Mouse (Mus musculus) midbrain, embryonic 14.5 days (tissue): ENCODE data around the gene Coil. TPM values are rescaled to one million over a fixed set of nuclear protein-coding genes. Genes with fewer than 3 reads are reported as not detected.
A peak's percentile ranks its signal among the peaks of the same experiment; 100 is the strongest.

ENCODE experiments used
- ATAC-seq: fragments of 200-750 bp; cut with Nextera tagmentation; 2 replicates; pipeline ENCODE4 v1.8.0; 2017; ENCODE audit warnings: moderate number of reproducible peaks, moderate library complexity; ENCODE audit not compliant: low FRiP score, low TSS enrichment
- DNase-seq: peaks from one replicate; pipeline ENCODE4 v3.0.0-alpha.2; 2015
- H3K27ac ChIP-seq: fragments of 300-500 bp; sonication (generic); replicated peaks from 2 replicates; pipeline ENCODE4 v1.5.1; 2014; ENCODE audit warnings: mild to moderate bottlenecking, low read depth, low read length, moderate library complexity
- H3K27me3 ChIP-seq: fragments of 300-500 bp; sonication (generic); 2 replicates; pipeline ENCODE4 v1.6.1; 2014; ENCODE audit warnings: low read length, control low read depth, mixed read lengths; ENCODE audit not compliant: control insufficient read depth, insufficient read depth
- H3K36me3 ChIP-seq: fragments of 300-500 bp; sonication (generic); 2 replicates; pipeline ENCODE4 v1.6.1; 2014; ENCODE audit warnings: low read length, control low read depth; ENCODE audit not compliant: control insufficient read depth, insufficient read depth
- H3K4me1 ChIP-seq: fragments of 300-500 bp; sonication (generic); 2 replicates; pipeline ENCODE4 v1.6.1; 2014; ENCODE audit warnings: mild to moderate bottlenecking, antibody characterized with exemption, low read length, control low read depth; ENCODE audit not compliant: control insufficient read depth, insufficient read depth
- H3K4me2 ChIP-seq: fragments of 300-500 bp; sonication (generic); 2 replicates; pipeline ENCODE4 v1.6.1; 2014; ENCODE audit warnings: mild to moderate bottlenecking, low read length, moderate library complexity
- H3K4me3 ChIP-seq: fragments of 300-500 bp; sonication (generic); replicated peaks from 2 replicates; pipeline ENCODE4 v1.5.1; 2014; ENCODE audit warnings: low read depth, low read length
- H3K9ac ChIP-seq: fragments of 300-500 bp; sonication (generic); replicated peaks from 2 replicates; pipeline ENCODE4 v1.6.1; 2014; ENCODE audit warnings: mild to moderate bottlenecking, low read length, moderate library complexity
- H3K9me3 ChIP-seq: fragments of 300-500 bp; sonication (generic); 2 replicates; pipeline ENCODE4 v1.6.1; 2016; ENCODE audit warnings: low read length, control low read depth, mixed read lengths; ENCODE audit not compliant: control insufficient read depth
- WGBS: fragments of 180-500 bp; shearing (Covaris S2); extraction: QIAGEN DNeasy Blood & Tissue Kit; methylation state at CpG from one replicate; pipeline ENCODE4 v1.1.7; 2014; 5-methylcytosine and 5-hydroxymethylcytosine counted together
- polyA plus RNA-seq: library from polyadenylated mRNA; unstranded; fragments of >200 nt; fragmentation: Nextera tagmentation; extraction: Ambion mirVana; gene quantifications from 2 replicates; pipeline ENCODE4 v1.2.1, GENCODE M21; 2014

The Coil gene
- polyA plus RNA-seq, 1 experiment from 2014 or later: 19.2 TPM

GRCm38 (mm10) chr11:88998406-88998805 is 28.4 kb downstream of the Coil start:
- no peak overlapping the region for H3K4me3 ChIP-seq
- no peak for ATAC-seq
- 12% methylated on average over 3 of the region's 3 CpGs for WGBS
- H3K4me2 ChIP-seq: no peak overlapping the region
- H3K36me3 ChIP-seq: no peaks in the 10 kb centered on the region
- peaks cover 14% of the 10 kb centered on the region for H3K27me3 ChIP-seq
- no peaks in the 10 kb centered on the region for H3K9me3 ChIP-seq
- no peaks in the 10 kb centered on the region for H3K4me1 ChIP-seq
- no peak overlapping the region for H3K9ac ChIP-seq
- DNase-seq: no peak
- H3K27ac ChIP-seq: no peak overlapping the region

GRCm38 (mm10) chr11:88998974-88999722 is 29.1 kb downstream of the Coil start, which contains the start of gene Trim25:
Gene Trim25, plus strand, starts transcription at chr11:88999376.
- H3K27ac ChIP-seq: no peak within 1 kb of the TSS
- H3K4me1 ChIP-seq: no peaks in the 10 kb centered on the region
- peak within 1 kb of the TSS; percentile 33 for H3K4me3 ChIP-seq
- H3K36me3 ChIP-seq: no peaks in the 10 kb centered on the region
- 3% methylated on average over 48 of the region's 48 CpGs for WGBS
- H3K27me3 ChIP-seq: peaks cover 14% of the 10 kb centered on the region
- DNase-seq (peak; percentile 73), ATAC-seq (no peak)
- H3K4me2 ChIP-seq: peak within 1 kb of the TSS; percentile 41
- H3K9me3 ChIP-seq: no peaks in the 10 kb centered on the region
- H3K9ac ChIP-seq: no peak within 1 kb of the TSS

GRCm38 (mm10) chr11:88999723-89000526 is 29.9 kb downstream of the Coil start:
- Histone ChIP-seq H3K9me3 (no peaks in the 10 kb centered on the region), H3K27ac (no peak overlapping the region), H3K36me3 (no peaks in the 10 kb centered on the region), H3K27me3 (peaks cover 14% of the 10 kb centered on the region), H3K4me2 (peak overlapping the region; percentile 41), H3K9ac (no peak overlapping the region), H3K4me3 (peak overlapping the region; percentile 33), H3K4me1 (no peaks in the 10 kb centered on the region)
- DNase-seq (no peak), ATAC-seq (no peak)
- WGBS: 30% methylated on average over 33 of the region's 33 CpGs

- ATAC-seq: no peak
- Histone ChIP-seq H3K27ac (no peak overlapping the region), H3K4me2 (no peak overlapping the region), H3K4me3 (no peak overlapping the region), H3K4me1 (no peaks in the 10 kb centered on the region), H3K9ac (no peak overlapping the region), H3K36me3 (no peaks in the 10 kb centered on the region), H3K9me3 (no peaks in the 10 kb centered on the region), H3K27me3 (peaks cover 14% of the 10 kb centered on the region)
- DNase-seq: no peak
Observed at GRCm38 (mm10) chr11:89000527-89000819, 30.4 kb downstream of the Coil start.

- Histone ChIP-seq H3K27ac (no peak overlapping the region), H3K4me1 (no peaks in the 10 kb centered on the region), H3K36me3 (no peaks in the 10 kb centered on the region), H3K27me3 (peaks cover 14% of the 10 kb centered on the region), H3K4me3 (no peak overlapping the region), H3K4me2 (no peak overlapping the region), H3K9me3 (no peaks in the 10 kb centered on the region), H3K9ac (no peak overlapping the region)
- DNase-seq: no peak
- no peak for ATAC-seq
- WGBS: 95% methylated on average over 7 of the region's 7 CpGs
Observed at GRCm38 (mm10) chr11:89001569-89001968, 31.5 kb downstream of the Coil start.

- Histone ChIP-seq H3K36me3 (no peaks in the 10 kb centered on the region), H3K27me3 (peaks cover 14% of the 10 kb centered on the region), H3K4me1 (no peaks in the 10 kb centered on the region), H3K4me2 (no peak overlapping the region), H3K9ac (no peak overlapping the region), H3K4me3 (no peak overlapping the region), H3K27ac (no peak overlapping the region), H3K9me3 (no peaks in the 10 kb centered on the region)
- 95% methylated on average over 5 of the region's 5 CpGs for WGBS
- no peak for DNase-seq
- no peak for ATAC-seq
Observed at GRCm38 (mm10) chr11:89002068-89002467, 32.0 kb downstream of the Coil start.

- Histone ChIP-seq H3K9ac (no peak overlapping the region), H3K27ac (no peak overlapping the region), H3K4me1 (no peaks in the 10 kb centered on the region), H3K36me3 (no peaks in the 10 kb centered on the region), H3K27me3 (peaks cover 14% of the 10 kb centered on the region), H3K9me3 (no peaks in the 10 kb centered on the region), H3K4me3 (no peak overlapping the region), H3K4me2 (no peak overlapping the region)
- 90% methylated on average over 5 of the region's 5 CpGs for WGBS
- ATAC-seq (no peak), DNase-seq (no peak)
Observed at GRCm38 (mm10) chr11:89002621-89003020, 32.6 kb downstream of the Coil start.

GRCm38 (mm10) chr11:89003078-89003477 is 33.0 kb downstream of the Coil start:
- H3K4me2 ChIP-seq: no peak overlapping the region

GRCm38 (mm10) chr11:89003726-89004125 is 33.7 kb downstream of the Coil start:
- Histone ChIP-seq H3K27ac (no peak overlapping the region), H3K4me1 (no peaks in the 10 kb centered on the region), H3K4me2 (no peak overlapping the region), H3K27me3 (peaks cover 14% of the 10 kb centered on the region), H3K36me3 (no peaks in the 10 kb centered on the region), H3K9ac (no peak overlapping the region), H3K9me3 (no peaks in the 10 kb centered on the region), H3K4me3 (no peak overlapping the region)
- no peak for DNase-seq
- WGBS: 91% methylated on average over 4 of the region's 4 CpGs
- no peak for ATAC-seq

More at GRCm38 (mm10) chr11:89003078-89003477, 33.0 kb downstream of the Coil start:
- Histone ChIP-seq H3K4me1 (no peaks in the 10 kb centered on the region), H3K36me3 (no peaks in the 10 kb centered on the region), H3K27me3 (peaks cover 14% of the 10 kb centered on the region), H3K4me3 (no peak overlapping the region), H3K9me3 (no peaks in the 10 kb centered on the region), H3K27ac (no peak overlapping the region), H3K9ac (no peak overlapping the region)
- DNase-seq: no peak
- WGBS: 76% methylated on average over 6 of the region's 6 CpGs
- ATAC-seq: no peak
